Mouse (Mus musculus): ENCODE results near the gene Ryr2.
A peak's percentile ranks its signal among the peaks of the same experiment; 100 is the strongest.

- TF ChIP-seq CTCF (IDR thresholded peaks at IDR 0.05; ENCODE audit: low read depth, low read length) (peak; percentile 52), TAL1 (conservative IDR thresholded peaks at IDR 0.05; ENCODE audit: low read depth, low read length) (no peak), GATA2 (IDR thresholded peaks at IDR 0.05; ENCODE audit: borderline replicate concordance, low read depth, low read length) (no peak), GATA1 (IDR thresholded peaks at IDR 0.05; ENCODE audit: borderline replicate concordance, low read length) (no peak), POLR2AphosphoS5 (IDR thresholded peaks at IDR 0.05; ENCODE audit: insufficient replicate concordance, low read depth, low read length) (no peak)
Observed at GRCm38 (mm10) chr13:11874852-11875251, 231.9 kb downstream of the Ryr2 start.

Data from G1E (cell line).